Mouse (Mus musculus) kidney, adult 9 months (tissue): ENCODE measurements around the gene Id2.

Experiments used
- DNase-seq: peaks from one replicate; pipeline ENCODE4 v3.0.0; 2022

The Id2 gene

GRCm38 (mm10) chr12:25097052-25097209, at the start of gene Id2:
Gene Id2, minus strand, starts transcription at chr12:25097140.
- no peak for DNase-seq

DNA sequence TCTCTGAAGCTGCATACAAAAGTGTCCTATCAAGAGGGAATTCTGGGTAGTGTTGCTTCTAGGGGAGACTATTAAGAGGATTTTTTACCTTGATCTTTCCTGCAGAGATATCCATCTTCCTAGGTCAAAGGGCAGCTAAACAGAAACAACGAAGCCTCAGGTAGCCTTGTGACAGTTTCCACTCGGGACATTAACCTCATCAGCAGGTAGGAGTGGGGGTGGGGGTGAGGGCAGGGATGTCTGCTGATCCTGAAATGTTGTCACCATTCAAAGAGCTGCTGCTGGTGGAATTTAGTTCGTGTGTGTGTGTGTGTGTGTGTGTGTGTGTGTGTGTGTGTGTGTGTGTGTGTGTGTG, 48.4 kb upstream of the Id2 start:
- DNase-seq = no peak

GRCm38 (mm10) chr12:25144591-25145343, 47.8 kb upstream of the Id2 start:
- DNase-seq = no peak

GRCm38 (mm10) chr12:25143492-25143891, 46.6 kb upstream of the Id2 start:
- DNase-seq = no peak

GRCm38 (mm10) chr12:25142251-25142650, 45.3 kb upstream of the Id2 start:
- DNase-seq = no peak

- peak; percentile 70 for DNase-seq
Observed at GRCm38 (mm10) chr12:25141311-25141710, 44.4 kb upstream of the Id2 start.

- peak; percentile 88 for DNase-seq
Observed at GRCm38 (mm10) chr12:25140115-25140514, 43.2 kb upstream of the Id2 start.

GRCm38 (mm10) chr12:25138616-25139015, 41.7 kb upstream of the Id2 start:
- no peak for DNase-seq

GRCm38 (mm10) chr12:25132046-25132445, 35.1 kb upstream of the Id2 start:
- DNase-seq = peak; percentile 77

GRCm38 (mm10) chr12:25127629-25128028, 30.7 kb upstream of the Id2 start:
- peak; percentile 54 for DNase-seq

- no peak for DNase-seq
Observed at GRCm38 (mm10) chr12:25126228-25126627, 29.3 kb upstream of the Id2 start.

DNA sequence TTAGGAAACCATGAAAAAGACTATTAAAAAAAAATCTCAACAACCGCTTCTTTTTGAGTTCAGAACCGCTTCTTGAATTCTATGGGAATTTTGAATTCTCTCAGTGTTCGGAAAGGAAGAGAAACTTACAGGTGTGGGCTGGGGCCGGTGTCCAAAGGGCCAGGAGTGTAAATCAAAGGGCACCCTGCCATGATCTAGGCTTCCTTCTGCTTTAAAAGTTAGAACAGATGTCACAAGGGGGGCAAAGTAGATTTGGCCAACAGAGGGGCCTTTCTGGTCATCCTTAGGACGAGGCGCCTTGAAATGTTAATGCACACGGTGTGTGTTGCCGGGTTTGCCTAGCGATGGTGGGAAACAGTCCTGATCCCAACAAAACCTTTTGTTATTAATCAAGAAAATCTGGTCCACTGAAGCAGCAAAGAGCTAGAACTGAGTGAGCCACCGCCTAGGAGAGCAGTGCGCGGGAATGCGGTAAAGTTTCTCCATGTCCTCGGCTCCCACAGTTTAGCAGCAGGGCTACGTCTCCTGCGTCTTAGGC, 28.4 kb upstream of the Id2 start:
- no peak for DNase-seq

DNA sequence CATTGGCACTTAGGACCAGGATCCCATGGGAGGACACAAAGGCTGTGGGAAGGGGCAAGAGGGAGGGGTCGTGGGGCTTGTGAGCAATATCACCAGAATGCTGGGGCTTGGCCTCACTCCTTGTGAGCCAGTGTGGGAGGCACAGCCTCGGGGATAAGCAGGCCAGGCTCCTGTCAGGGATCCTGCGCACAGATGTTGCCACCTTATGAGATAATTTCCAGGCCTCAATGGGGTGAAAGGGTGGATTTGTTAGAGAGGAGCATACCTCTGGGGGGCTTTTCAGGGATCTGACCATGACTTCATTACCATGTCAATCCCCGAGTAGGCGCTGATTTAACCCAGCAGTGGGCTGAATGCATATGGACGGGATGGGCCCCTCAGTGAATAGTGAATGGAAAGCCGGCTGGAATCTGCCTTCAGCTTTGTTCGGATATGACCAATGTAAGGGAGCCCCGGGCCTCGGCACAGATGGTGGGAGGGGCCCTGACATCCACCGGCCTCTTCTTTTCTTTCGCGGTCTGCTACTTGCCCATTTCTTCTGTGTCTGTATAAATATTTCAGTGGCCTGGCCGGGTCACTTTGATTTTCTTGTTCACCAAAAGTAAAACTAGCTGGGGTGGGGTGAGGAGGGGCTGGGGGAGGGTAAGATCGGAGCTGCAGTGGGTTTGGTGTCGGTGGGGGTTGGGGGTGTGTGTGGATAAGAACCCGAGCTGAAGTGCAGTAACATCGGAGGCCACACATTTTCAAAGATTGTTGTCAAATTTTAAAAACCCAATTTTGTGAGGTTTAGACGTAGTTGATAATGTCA, 27.7 kb upstream of the Id2 start:
- DNase-seq = no peak

GRCm38 (mm10) chr12:25120753-25121152, 23.8 kb upstream of the Id2 start:
- no peak for DNase-seq

- DNase-seq = peak; percentile 75
Observed at GRCm38 (mm10) chr12:25119278-25119677, 22.3 kb upstream of the Id2 start.

GRCm38 (mm10) chr12:25117856-25118511, 21.0 kb upstream of the Id2 start:
- DNase-seq = no peak

- peak; percentile 50 for DNase-seq
Observed at GRCm38 (mm10) chr12:25116126-25116525, 19.2 kb upstream of the Id2 start.

GRCm38 (mm10) chr12:25114426-25114825, 17.5 kb upstream of the Id2 start:
- no peak for DNase-seq

- no peak for DNase-seq
Observed at GRCm38 (mm10) chr12:25113357-25113756, 16.4 kb upstream of the Id2 start.

DNA sequence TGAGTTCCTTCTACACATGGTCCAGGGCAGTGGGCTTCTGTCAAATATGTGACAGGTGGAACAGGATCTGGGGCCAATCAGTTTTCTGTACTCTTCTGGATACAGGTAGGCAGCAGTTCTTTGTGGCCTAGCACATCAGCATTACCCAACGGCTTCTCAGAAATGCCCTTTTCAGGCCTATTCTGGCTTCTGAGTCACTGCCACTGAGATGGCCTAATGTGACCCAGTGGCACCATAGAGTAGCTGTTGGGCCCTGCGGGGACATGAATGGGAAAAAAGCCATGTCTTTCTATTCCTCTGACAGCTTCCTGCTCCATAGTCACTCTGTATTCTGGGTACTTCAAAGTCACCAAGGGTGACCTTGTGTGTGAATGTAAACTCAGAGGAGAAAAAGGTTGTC, 15.9 kb upstream of the Id2 start:
- no peak for DNase-seq

GRCm38 (mm10) chr12:25110682-25111078, 13.7 kb upstream of the Id2 start:
- DNase-seq = no peak

DNA sequence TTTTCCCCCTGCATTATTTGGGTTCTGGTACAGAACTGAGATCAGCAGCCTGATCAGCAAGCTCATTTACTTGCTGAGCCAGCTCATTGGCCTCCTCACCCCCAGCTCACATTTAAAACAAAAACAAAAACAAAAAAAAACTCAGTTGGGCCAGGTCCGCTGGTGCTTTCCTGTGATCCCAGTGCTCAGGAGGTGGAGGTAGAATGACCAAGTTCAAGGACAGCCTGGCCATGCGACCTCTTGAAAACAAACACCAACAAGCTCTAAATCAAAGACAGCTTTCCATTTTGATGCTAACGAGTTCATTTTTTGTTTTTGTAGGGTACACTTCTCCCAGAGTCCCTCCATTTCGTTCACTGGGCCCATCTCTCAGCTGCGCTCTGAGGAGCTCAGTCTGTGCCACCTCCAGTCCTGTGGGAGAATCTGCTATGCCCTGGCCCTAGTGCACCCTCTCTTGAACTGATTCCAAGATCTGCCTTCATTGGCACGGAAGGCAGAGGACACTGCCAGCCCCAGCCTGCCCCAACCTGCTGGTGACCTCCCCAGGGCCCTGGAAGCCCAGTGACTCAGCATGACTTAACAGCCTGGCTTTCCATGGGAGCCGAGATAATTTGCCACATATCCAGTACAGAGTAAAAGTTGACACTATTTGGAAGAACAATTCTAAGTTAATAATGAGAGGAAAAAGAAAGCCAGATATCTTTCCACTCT, 13.2 kb upstream of the Id2 start:
- DNase-seq = peak; percentile 90

GRCm38 (mm10) chr12:25108865-25109264, 11.9 kb upstream of the Id2 start:
- DNase-seq = peak; percentile 68
